Mouse (Mus musculus): ENCODE measurements at regions not wholly inside any gene's neighbourhood (a gene's known extent, or its start where the extent isn't known, plus 50 kb on each side); places are given as distances from the start of the nearest gene placed in this dataset.

GRCm38 (mm10) chr4:81970472-81970871 lies 527.9 kb upstream of the Mpdz start:
- Histone ChIP-seq H3K9ac (replicated peaks; ENCODE audit: low read depth, low read length) (no peak overlapping the region), H3K27ac (ENCODE audit: low read length) (no peak overlapping the region)
- WGBS, result 68% methylated on average over 10 of the region's 10 CpGs

GRCm38 (mm10) chr4:81969621-81970115 lies 527.1 kb upstream of the Mpdz start:
- Histone ChIP-seq H3K27ac (ENCODE audit: low read length) (no peak overlapping the region), H3K9me3 (ENCODE audit: control insufficient read depth, low read length) (no peaks in the 10 kb centered on the region), H3K9ac (replicated peaks; ENCODE audit: low read depth, low read length) (no peak overlapping the region), H3K4me2 (ENCODE audit: low read length) (no peak overlapping the region), H3K4me1 (replicated peaks; ENCODE audit: control insufficient read depth, insufficient read depth, low read length) (no peaks in the 10 kb centered on the region), H3K4me3 (replicated peaks; ENCODE audit: low read length) (no peak overlapping the region), H3K27me3 (replicated peaks; ENCODE audit: control insufficient read depth, insufficient read depth, low read length) (no peaks in the 10 kb centered on the region), H3K36me3 (ENCODE audit: control insufficient read depth, insufficient read depth) (no peaks in the 10 kb centered on the region)
- no peak for ATAC-seq
- 42% methylated on average over 3 of the region's 3 CpGs for WGBS

More at GRCm38 (mm10) chr4:81970472-81970871, 527.9 kb upstream of the Mpdz start:
- no peak overlapping the region for H3K4me2 ChIP-seq (ENCODE audit: low read length)
- no peak for ATAC-seq
- no peaks in the 10 kb centered on the region for H3K9me3 ChIP-seq (ENCODE audit: control insufficient read depth, low read length)
- no peak overlapping the region for H3K4me3 ChIP-seq (replicated peaks; ENCODE audit: low read length)
- no peaks in the 10 kb centered on the region for H3K4me1 ChIP-seq (replicated peaks; ENCODE audit: control insufficient read depth, insufficient read depth, low read length)
- H3K36me3 ChIP-seq (ENCODE audit: control insufficient read depth, insufficient read depth), result no peaks in the 10 kb centered on the region
- no peaks in the 10 kb centered on the region for H3K27me3 ChIP-seq (replicated peaks; ENCODE audit: control insufficient read depth, insufficient read depth, low read length)

GRCm38 (mm10) chr4:81966054-81966623 lies 523.5 kb upstream of the Mpdz start:
- ATAC-seq, result no peak
- H3K4me3 ChIP-seq (replicated peaks; ENCODE audit: low read length), result no peak overlapping the region
- H3K9ac ChIP-seq (replicated peaks; ENCODE audit: low read depth, low read length), result no peak overlapping the region
- peaks cover 1% of the 10 kb centered on the region; the same call in 1 of the 2 replicates for H3K4me1 ChIP-seq (replicated peaks; ENCODE audit: control insufficient read depth, insufficient read depth, low read length)
- 66% methylated on average over 1 of the region's 1 CpGs for WGBS
- H3K36me3 ChIP-seq (ENCODE audit: control insufficient read depth, insufficient read depth), result no peaks in the 10 kb centered on the region
- no peak overlapping the region for H3K27ac ChIP-seq (ENCODE audit: low read length)
- no peak overlapping the region for H3K4me2 ChIP-seq (ENCODE audit: low read length)
- H3K9me3 ChIP-seq (ENCODE audit: control insufficient read depth, low read length), result no peaks in the 10 kb centered on the region
- H3K27me3 ChIP-seq (replicated peaks; ENCODE audit: control insufficient read depth, insufficient read depth, low read length), result no peaks in the 10 kb centered on the region

DNA sequence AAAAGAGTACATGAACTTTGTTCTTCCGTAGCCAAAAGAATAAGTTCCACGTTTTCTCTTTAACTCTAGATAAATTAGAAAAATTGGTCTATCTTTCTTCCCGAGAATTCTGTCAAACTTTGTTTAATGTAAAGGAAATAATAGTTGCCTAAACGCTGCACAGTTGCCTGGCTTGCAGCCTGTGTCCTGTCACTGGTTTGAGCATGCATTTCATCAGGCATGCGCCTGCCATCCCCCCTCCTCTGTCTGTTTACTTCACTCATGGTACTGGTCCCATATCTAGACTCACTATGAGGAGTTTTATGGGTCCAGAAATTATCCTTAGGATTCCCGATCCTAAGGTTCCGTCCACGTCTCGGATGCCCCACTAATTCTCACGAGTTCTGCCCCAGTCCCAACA lies 520.5 kb upstream of the Mpdz start:
- Histone ChIP-seq H3K9me3 (ENCODE audit: control insufficient read depth, low read length) (no peaks in the 10 kb centered on the region), H3K36me3 (ENCODE audit: control insufficient read depth, insufficient read depth) (no peaks in the 10 kb centered on the region), H3K9ac (replicated peaks; ENCODE audit: low read depth, low read length) (no peak overlapping the region), H3K4me1 (replicated peaks; ENCODE audit: control insufficient read depth, insufficient read depth, low read length) (peaks cover 7% of the 10 kb centered on the region), H3K27me3 (replicated peaks; ENCODE audit: control insufficient read depth, insufficient read depth, low read length) (no peaks in the 10 kb centered on the region), H3K27ac (ENCODE audit: low read length) (no peak overlapping the region), H3K4me3 (replicated peaks; ENCODE audit: low read length) (no peak overlapping the region), H3K4me2 (ENCODE audit: low read length) (no peak overlapping the region)
- 79% methylated on average over 10 of the region's 10 CpGs for WGBS
- ATAC-seq, result no peak

DNA sequence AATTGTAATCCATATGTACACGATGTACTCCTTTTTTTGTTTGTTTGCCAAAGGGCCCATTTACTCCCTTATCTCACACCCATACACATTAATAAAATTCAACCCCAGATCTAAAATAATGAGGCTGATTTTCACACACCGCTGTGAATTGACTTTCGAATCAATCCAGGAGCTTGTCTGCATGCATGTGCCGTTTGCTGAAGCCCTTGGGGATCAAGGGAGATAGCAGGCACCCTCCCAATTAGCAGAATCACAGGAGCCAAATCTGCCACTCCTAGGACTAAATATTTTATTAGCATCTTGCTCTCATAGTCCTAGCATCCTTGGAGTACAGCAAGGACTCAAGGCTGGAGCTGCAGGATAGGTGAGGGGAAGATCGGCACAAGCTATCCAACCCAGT lies 520.0 kb upstream of the Mpdz start:
- no peaks in the 10 kb centered on the region for H3K36me3 ChIP-seq (ENCODE audit: control insufficient read depth, insufficient read depth)
- no peaks in the 10 kb centered on the region for H3K27me3 ChIP-seq (replicated peaks; ENCODE audit: control insufficient read depth, insufficient read depth, low read length)
- no peaks in the 10 kb centered on the region for H3K9me3 ChIP-seq (ENCODE audit: control insufficient read depth, low read length)
- H3K27ac ChIP-seq (ENCODE audit: low read length), result no peak overlapping the region
- no peak overlapping the region for H3K9ac ChIP-seq (replicated peaks; ENCODE audit: low read depth, low read length)
- H3K4me3 ChIP-seq (replicated peaks; ENCODE audit: low read length), result no peak overlapping the region
- H3K4me2 ChIP-seq (ENCODE audit: low read length), result no peak overlapping the region
- ATAC-seq, result no peak
- H3K4me1 ChIP-seq (replicated peaks; ENCODE audit: control insufficient read depth, insufficient read depth, low read length), result peaks cover 7% of the 10 kb centered on the region
- 46% methylated on average over 5 of the region's 5 CpGs for WGBS

GRCm38 (mm10) chr4:81960552-81961534 lies 518.2 kb upstream of the Mpdz start:
- Histone ChIP-seq H3K27ac (ENCODE audit: low read length) (peak overlapping the region; percentile 62; the same call in 1 of the 2 replicates), H3K4me2 (ENCODE audit: low read length) (peak overlapping the region; percentile 25; the same call in 1 of the 2 replicates), H3K4me1 (replicated peaks; ENCODE audit: control insufficient read depth, insufficient read depth, low read length) (peaks cover 11% of the 10 kb centered on the region), H3K36me3 (ENCODE audit: control insufficient read depth, insufficient read depth) (no peaks in the 10 kb centered on the region), H3K9ac (replicated peaks; ENCODE audit: low read depth, low read length) (no peak overlapping the region), H3K27me3 (replicated peaks; ENCODE audit: control insufficient read depth, insufficient read depth, low read length) (no peaks in the 10 kb centered on the region), H3K4me3 (replicated peaks; ENCODE audit: low read length) (no peak overlapping the region), H3K9me3 (ENCODE audit: control insufficient read depth, low read length) (no peaks in the 10 kb centered on the region)
- 30% methylated on average over 16 of the region's 16 CpGs for WGBS
- ATAC-seq, result peak; percentile 72

- H3K27me3 ChIP-seq (replicated peaks; ENCODE audit: control insufficient read depth, insufficient read depth, low read length), result no peaks in the 10 kb centered on the region
- no peak overlapping the region for H3K27ac ChIP-seq (ENCODE audit: low read length)
- no peak overlapping the region for H3K9ac ChIP-seq (replicated peaks; ENCODE audit: low read depth, low read length)
- peaks cover 11% of the 10 kb centered on the region for H3K4me1 ChIP-seq (replicated peaks; ENCODE audit: control insufficient read depth, insufficient read depth, low read length)
- 29% methylated on average over 6 of the region's 6 CpGs for WGBS
- H3K36me3 ChIP-seq (ENCODE audit: control insufficient read depth, insufficient read depth), result no peaks in the 10 kb centered on the region
- no peaks in the 10 kb centered on the region for H3K9me3 ChIP-seq (ENCODE audit: control insufficient read depth, low read length)
- H3K4me2 ChIP-seq (ENCODE audit: low read length), result no peak overlapping the region
- no peak overlapping the region for H3K4me3 ChIP-seq (replicated peaks; ENCODE audit: low read length)
- no peak for ATAC-seq
Observed at GRCm38 (mm10) chr4:81956926-81957694, 514.5 kb upstream of the Mpdz start.

DNA sequence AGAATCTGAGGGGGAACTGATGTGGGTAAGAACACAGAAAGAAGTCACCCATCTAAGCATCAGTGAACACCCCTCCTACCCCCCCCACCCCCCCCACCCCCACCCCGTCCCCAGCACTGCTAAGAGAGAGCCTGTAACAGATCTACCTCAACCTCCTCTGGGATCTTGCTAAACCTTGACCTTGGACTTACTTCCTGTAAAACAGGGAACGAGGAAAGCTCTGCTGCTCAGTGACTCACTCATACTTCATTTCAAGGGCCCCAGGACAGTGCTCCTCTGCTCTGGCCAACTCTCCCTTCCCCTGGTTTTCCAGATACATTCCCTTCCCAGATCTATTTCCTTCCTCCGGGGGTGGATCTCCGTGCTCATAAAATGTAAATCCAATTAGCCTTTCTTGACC lies 510.4 kb upstream of the Mpdz start:
- peaks cover 5% of the 10 kb centered on the region; the same call in 1 of the 2 replicates for H3K4me1 ChIP-seq (replicated peaks; ENCODE audit: control insufficient read depth, insufficient read depth, low read length)
- no peak overlapping the region for H3K4me2 ChIP-seq (ENCODE audit: low read length)
- H3K9me3 ChIP-seq (ENCODE audit: control insufficient read depth, low read length), result no peaks in the 10 kb centered on the region
- no peaks in the 10 kb centered on the region for H3K27me3 ChIP-seq (replicated peaks; ENCODE audit: control insufficient read depth, insufficient read depth, low read length)
- no peak for ATAC-seq
- 69% methylated on average over 4 of the region's 4 CpGs for WGBS
- no peak overlapping the region for H3K9ac ChIP-seq (replicated peaks; ENCODE audit: low read depth, low read length)
- H3K36me3 ChIP-seq (ENCODE audit: control insufficient read depth, insufficient read depth), result no peaks in the 10 kb centered on the region
- no peak overlapping the region for H3K27ac ChIP-seq (ENCODE audit: low read length)
- H3K4me3 ChIP-seq (replicated peaks; ENCODE audit: low read length), result no peak overlapping the region

DNA sequence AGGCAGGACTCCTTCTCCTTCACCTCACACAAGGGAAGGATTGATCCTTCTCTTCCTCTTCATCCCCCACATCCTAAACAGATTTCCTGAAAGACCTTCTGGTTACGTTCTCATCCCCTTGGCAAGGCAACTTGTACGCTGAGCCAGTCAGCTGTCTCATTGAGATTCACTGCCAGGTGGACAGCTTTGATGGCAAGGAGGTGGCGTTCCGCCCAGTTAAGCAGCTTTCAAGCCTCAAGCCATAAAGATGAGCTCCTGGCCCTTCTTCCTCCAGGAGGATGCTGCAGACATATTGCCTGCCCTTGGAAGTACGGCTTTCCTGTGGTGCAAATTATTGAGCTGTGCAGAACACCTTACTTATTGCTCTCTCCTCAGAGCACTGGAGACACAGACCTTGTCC lies 494.8 kb upstream of the Mpdz start:
- Histone ChIP-seq H3K9ac (replicated peaks; ENCODE audit: low read depth, low read length) (no peak overlapping the region), H3K9me3 (ENCODE audit: control insufficient read depth, low read length) (no peaks in the 10 kb centered on the region), H3K4me3 (replicated peaks; ENCODE audit: low read length) (no peak overlapping the region), H3K4me1 (replicated peaks; ENCODE audit: control insufficient read depth, insufficient read depth, low read length) (0 out of 2 replicates have a peak, but pooled peaks cover 3% of the 10 kb centered on the region), H3K4me2 (ENCODE audit: low read length) (no peak overlapping the region), H3K27ac (ENCODE audit: low read length) (peak overlapping the region; percentile 80), H3K36me3 (ENCODE audit: control insufficient read depth, insufficient read depth) (no peaks in the 10 kb centered on the region), H3K27me3 (replicated peaks; ENCODE audit: control insufficient read depth, insufficient read depth, low read length) (no peaks in the 10 kb centered on the region)
- ATAC-seq, result peak; percentile 79
- WGBS, result 52% methylated on average over 5 of the region's 5 CpGs
